Mouse (Mus musculus): ENCODE measurements around the gene Tmem121. TPM values are rescaled to one million over a fixed set of nuclear protein-coding genes. Genes with fewer than 3 reads are reported as not detected.

Tmem121 gene
- total RNA-seq, 2 experiments from 2014 or later, result 1.4 to 1.5 TPM

DNA sequence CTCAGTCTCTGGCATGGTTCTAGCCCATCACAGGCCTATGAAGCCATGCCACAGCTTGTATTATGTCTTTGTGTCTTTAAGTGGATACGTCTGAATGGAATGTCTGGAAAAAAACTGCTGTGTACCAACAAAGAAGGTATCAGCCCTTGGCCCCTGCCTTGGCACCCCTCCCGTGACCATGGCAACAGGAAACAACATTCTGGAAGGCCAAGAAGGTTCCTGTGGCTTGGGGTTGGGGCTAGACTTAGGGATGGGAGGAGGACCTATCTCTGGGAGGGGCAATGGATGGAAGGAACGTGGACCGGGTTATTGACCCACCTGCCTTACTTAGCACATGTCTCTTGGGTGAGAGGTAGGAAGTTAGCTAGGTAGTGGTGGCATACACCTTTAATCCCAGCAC is 36.4 kb upstream of the Tmem121 start:
- peak; percentile 63 for DNase-seq

GRCm38 (mm10) chr12:113149896-113150295 is 35.8 kb upstream of the Tmem121 start:
- no peak for DNase-seq

DNA sequence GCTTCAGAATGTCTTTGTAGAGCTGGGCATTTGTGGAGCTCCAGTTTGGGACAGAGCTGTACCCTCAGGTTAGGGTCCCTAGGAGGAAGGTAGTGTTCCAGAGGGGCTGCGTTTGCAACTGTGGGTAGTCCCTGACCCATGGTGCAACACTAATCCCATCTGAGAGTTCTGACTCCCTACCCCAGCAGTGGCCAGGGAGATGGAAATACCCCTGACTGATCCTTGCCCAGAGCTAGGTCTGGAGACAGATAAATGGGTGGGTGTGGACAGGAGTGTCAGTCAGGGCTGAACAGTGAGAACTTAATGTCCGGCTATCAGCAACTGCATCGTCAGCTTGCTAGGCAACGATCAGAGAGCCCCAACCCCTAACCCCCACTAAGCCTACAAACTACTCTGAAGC is 35.1 kb upstream of the Tmem121 start:
- DNase-seq, result no peak

- DNase-seq, result peak; percentile 36
Observed at GRCm38 (mm10) chr12:113151046-113151445, 34.7 kb upstream of the Tmem121 start.

GRCm38 (mm10) chr12:113151661-113152271 is 34.0 kb upstream of the Tmem121 start:
- peak; percentile 68 for DNase-seq

- DNase-seq, result peak; percentile 53
Observed at GRCm38 (mm10) chr12:113152272-113152661, 33.5 kb upstream of the Tmem121 start.

DNA sequence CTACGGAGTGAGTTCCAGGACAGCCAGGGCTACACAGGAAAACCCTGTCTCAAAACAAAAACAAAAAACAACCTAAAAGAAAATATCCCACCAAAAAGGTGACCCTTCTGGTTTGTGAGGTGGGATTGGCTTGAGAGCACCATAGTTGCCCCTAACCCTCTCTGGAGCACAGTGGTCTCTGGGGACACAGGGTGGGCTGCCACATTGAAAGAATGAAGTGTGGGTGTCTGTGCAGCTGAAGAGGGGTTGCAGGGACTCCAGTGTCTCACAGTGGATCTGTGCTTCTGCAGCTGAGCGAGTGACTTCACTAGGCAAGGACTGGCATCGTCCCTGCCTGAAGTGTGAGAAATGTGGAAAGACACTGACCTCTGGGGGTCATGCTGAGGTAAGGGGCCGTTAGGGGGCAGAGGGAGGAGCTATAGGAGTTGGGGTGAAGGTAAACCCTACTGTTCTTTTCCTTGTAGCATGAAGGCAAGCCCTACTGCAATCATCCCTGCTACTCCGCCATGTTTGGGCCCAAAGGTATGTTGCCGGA is 32.7 kb upstream of the Tmem121 start:
- DNase-seq, result no peak

- no peak for DNase-seq
Observed at GRCm38 (mm10) chr12:113153971-113154370, 31.8 kb upstream of the Tmem121 start.

DNA sequence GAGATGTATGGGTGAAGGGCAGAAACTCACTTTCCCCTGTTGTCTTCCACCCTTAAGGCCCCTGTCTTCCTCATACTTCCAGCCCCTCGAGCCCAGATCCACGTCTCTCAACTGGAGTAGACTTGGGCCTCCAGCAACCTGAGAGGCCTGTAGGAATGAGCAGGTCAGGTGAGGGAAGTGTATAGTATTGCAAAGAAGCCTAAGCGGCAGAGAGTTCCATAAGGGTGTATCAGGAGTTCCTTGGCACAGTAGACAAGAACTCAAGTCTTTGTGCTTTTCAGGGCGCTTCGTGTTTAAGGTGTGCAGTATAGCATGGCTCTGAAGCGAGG is 31.0 kb upstream of the Tmem121 start:
- no peak for DNase-seq

DNA sequence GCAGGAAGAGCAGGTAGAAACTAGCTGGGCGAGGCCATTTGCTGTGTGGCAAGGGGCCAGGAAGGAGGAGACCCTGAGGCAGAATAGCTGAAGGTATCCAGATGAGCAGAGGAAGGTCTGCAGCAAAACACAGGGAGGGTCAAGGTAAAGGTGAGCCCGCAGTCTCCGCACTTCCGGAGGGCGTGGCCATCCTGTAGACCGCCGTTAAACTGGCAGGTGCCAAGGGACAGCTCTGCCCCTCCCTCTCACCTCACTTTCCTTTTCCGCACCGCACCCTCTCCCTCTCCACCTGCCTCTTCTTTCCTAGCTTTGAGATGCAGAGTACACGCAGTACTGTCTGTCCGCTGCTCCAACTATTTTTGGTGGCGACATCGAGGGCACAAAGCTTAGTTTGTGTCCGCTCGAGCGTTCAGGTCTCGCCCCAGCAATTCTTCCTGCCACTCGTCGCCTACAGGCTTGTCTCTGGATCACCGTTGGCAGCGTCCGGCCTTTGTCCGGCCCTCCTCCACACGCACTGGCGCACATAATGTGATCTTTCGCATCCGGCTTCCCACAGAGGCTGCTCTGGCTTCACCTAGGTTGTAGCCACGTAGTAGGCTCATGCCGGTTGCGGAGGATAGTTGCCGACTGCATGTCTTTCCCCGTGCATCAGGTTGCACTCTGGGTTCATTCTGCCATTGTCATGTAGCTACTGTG is 30.5 kb upstream of the Tmem121 start:
- DNase-seq, result peak; percentile 67

GRCm38 (mm10) chr12:113155887-113156539 is 29.7 kb upstream of the Tmem121 start, which contains the start of gene Tedc1:
Gene Tedc1 (plus strand): TSS chr12:113156421.
- DNase-seq, result peak; percentile 100

DNA sequence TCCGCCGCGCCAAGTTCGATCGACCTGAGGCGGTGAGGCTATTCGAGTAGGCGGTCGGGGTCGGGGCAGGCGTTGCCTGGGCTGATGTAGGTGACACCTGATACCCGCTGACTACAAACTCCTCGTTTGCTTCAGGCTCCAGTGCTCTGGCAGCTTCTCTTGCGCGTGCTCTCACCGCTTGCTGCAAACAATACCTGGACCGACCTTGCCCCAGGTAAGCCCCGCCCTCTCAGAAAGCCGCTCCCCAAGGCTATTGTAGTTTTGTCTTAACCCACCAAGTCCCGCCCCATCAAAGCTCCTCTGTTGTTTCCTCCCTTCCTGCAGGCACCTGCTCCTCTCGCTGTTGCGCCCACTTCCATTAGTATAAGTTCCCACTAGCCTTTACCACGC is 29.2 kb upstream of the Tmem121 start:
- DNase-seq, result no peak

GRCm38 (mm10) chr12:113157002-113157401 is 28.7 kb upstream of the Tmem121 start:
- DNase-seq, result peak; percentile 37

- no peak for DNase-seq
Observed at GRCm38 (mm10) chr12:113157521-113157920, 28.2 kb upstream of the Tmem121 start.

GRCm38 (mm10) chr12:113157971-113158370 is 27.8 kb upstream of the Tmem121 start:
- no peak for DNase-seq

DNA sequence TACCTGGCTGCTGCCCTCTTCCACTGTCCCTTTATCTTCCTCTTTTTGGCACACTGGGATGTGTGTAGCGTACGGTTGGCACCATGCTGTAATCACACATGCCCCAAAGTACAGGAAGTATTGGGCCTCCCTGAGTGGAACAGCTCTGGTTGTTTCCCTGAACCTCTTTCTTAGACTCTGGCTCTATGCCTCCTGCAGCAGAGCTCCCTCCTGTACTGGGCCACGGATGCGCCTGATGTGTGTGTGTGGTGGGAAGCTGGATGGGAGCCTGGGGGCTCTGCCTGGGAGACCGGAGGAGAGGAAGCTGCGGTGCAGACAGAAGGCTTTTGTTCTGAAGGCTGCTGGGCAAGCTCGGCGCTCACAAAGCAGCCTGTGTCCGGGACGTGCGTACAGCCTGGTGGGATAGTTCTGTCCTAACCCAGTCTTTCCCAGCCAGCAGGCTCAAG is 22.1 kb upstream of the Tmem121 start:
- peak; percentile 24 for DNase-seq

- no peak for DNase-seq
Observed at GRCm38 (mm10) chr12:113168031-113168536, 17.6 kb upstream of the Tmem121 start.

DNA sequence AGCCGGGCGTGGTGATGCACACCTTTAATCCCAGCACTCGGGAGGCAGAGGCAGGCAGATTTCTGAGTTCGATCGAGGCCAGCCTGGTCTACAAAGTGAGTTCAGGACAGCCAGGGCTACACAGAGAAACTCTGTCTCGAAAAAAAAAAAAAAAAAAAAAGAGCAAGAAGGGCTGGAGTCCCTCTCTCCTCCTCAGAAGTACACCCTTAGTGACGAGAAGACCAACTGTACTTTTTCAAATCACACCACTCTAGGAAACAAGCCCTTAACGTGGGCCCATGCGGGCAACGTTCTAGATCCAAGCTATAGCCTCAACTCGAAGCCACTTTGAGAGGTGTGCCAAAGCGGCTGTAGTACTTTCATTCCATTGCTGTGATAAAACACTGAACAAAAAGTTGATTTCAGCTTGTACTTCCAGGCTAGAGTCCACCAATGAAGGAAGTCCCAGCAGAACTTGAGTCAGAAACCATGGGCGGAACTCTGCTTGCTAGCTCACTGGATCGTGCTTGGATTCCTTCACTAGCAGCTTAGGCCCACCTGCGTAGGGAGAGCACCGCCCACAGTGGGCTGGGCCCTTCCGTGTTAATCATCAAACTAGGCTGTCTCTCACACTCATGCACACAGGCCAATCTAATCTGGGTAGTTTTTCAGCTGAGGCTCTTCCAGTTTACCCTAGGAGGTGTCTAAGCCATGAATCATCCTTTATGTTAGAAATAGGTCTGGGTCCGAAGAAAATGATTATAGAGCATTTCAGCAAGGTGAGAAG is 8.6 kb upstream of the Tmem121 start:
- no peak for DNase-seq

GRCm38 (mm10) chr12:113181020-113181419 is 4.7 kb upstream of the Tmem121 start:
- no peak for DNase-seq

GRCm38 (mm10) chr12:113184945-113185344 is 785 bp upstream of the Tmem121 start:
- DNase-seq, result no peak

DNA sequence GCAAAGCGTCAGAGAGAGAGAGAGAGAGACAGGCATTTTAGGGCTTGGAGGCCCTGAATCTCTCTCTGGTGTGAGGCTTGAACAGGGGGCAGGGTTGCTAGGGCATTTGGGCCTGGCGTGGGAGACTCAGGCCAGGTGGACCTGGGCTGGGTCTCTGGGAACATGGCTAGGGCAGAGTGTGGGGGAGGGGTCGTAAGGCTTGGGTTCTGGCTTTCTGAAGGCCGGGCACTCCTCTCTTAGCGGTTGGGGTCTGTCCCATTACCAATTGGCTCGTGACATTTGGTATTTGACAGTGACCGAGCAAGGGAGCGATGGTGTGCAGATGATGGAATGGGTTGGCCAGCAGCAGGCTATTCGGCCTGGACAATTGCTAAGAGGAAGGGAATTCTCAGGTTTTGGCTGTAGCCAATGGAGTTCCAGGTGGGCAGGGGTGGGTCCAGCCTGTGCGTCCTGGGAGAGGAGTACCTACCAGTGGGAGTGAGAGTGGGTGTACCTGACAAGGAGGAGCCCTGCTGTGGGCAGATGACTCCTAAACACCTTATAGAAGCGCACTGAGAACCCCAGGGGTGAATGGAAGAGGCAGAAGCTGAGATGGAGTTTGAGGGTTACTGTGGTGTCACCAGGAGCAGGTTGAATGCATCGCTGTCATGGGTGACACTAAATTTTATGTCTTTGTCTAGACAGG is 738 bp downstream of the Tmem121 start:
- no peak for DNase-seq

- DNase-seq, result no peak
Observed at GRCm38 (mm10) chr12:113187011-113187375, 1.3 kb downstream of the Tmem121 start.

Data from heart, postnatal 4 days (tissue).